8 mouse cellular contexts compared by ENCODE assay signal in the genomic region with DNA sequence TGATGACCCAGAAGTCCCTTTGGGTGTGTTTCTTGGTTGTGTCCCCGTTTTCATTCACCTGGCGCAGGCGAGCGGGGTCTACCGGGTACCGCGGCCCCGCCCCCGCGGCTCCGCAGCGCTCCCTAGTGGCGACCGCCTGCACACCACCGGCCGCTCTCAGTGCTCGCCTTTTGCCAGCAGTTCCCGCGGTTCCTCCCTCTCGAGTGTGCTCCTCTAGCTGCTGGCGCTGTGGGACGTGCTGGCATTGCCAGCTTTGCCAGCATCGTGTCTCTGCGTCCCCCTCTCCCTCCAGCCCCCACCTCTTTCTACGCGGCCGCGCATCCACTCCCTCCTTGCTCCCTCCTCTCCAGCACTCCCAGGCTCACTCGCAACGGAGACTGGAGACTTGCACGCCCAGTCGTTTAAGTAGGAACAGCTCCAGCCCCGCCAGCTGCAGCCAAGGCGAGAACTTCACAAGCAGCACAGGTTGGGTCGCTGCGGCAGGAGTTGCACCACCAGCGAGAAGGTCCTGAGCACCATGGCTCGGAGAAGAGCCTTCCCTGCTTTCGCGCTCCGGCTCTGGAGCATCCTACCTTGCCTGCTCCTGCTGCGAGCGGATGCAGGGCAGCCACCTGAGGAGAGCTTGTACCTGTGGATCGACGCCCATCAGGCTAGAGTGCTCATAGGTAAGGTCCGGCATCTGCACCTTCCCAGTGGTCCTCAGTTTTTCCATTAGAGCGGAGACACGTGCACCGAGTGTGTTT. TPM values are rescaled to one million over a fixed set of nuclear protein-coding genes. Genes with fewer than 3 reads are reported as not detected.
A peak's percentile ranks its signal among the peaks of the same experiment; 100 is the strongest.
DNase-seq lines count a peak whose midpoint lies in the region; ATAC-seq lines count a peak whose summit lies in the region.

Gene Wif1, plus strand, starts transcription at position 135 of the 743 bp plus-strand sequence.

- H3K4me2 ChIP-seq in hindbrain, embryonic 14.5 days (replicated peaks): peak within 1 kb of the TSS; percentile 90

- H3K4me3 ChIP-seq in hindbrain, embryonic 14.5 days (replicated peaks; ENCODE audit: low read length): peak within 1 kb of the TSS; percentile 43
- peak within 1 kb of the TSS; percentile 92 for H3K4me3 ChIP-seq in megakaryocyte, embryonic 14.5 days (replicated peaks)

- peak within 1 kb of the TSS; percentile 54 for H3K9ac ChIP-seq in hindbrain, embryonic 14.5 days

- peak; percentile 68 for DNase-seq in T-cell, adult 2 months (ENCODE audit: low spot score)
- DNase-seq in cerebellum, postnatal 14 days: peak; percentile 85 to 86
- peak; percentile 42 to 57 for DNase-seq in frontal cortex, postnatal 36 days (ENCODE audit: low spot score in 2 of 2)
- DNase-seq in hindbrain, embryonic 14.5 days (ENCODE audit: low spot score): peak; percentile 78
- peak; percentile 11 to 75 for DNase-seq in left cerebral cortex, postnatal 10 days (ENCODE audit: extremely low spot score in 1 of 2, low spot score in 2 of 2)
- peak; percentile 57 to 59 for DNase-seq in right cerebral cortex, adult 2 months (ENCODE audit: low spot score in 2 of 2)
- DNase-seq in urinary bladder, postnatal 25 days (ENCODE audit: low spot score): peak; percentile 81

- peaks cover 8% of the 10 kb centered on the region; the same call in 1 of the 2 replicates for H3K4me1 ChIP-seq in hindbrain, embryonic 14.5 days (replicated peaks; ENCODE audit: control insufficient read depth, insufficient read depth, low read length)
- peaks cover 22% of the 10 kb centered on the region for H3K4me1 ChIP-seq in megakaryocyte, embryonic 14.5 days

- H3K27ac ChIP-seq in hindbrain, embryonic 14.5 days: no peak within 1 kb of the TSS

- no peaks in the 10 kb centered on the region for H3K36me3 ChIP-seq in hindbrain, embryonic 14.5 days (replicated peaks; ENCODE audit: control insufficient read depth, insufficient read depth)
- H3K36me3 ChIP-seq in megakaryocyte, embryonic 14.5 days (replicated peaks; ENCODE audit: low read length): no peaks in the 10 kb centered on the region

- intact Hi-C loops in left cerebral cortex, postnatal 10 days (cut with DNase I): loop anchor here (5.0 kb wide), 2 partner anchors 97 to 223 kb away; no protein-coding TSS in a partner anchor

- WGBS in hindbrain, embryonic 14.5 days: under 1% methylated on average over 48 of the region's 49 CpGs

- peak; percentile 91 for ATAC-seq in hindbrain, embryonic 14.5 days (ENCODE audit: low FRiP score)

- peaks cover 37% of the 10 kb centered on the region for H3K27me3 ChIP-seq in hindbrain, embryonic 14.5 days (ENCODE audit: control insufficient read depth, insufficient read depth, low read length)
- peaks cover 44% of the 10 kb centered on the region for H3K27me3 ChIP-seq in megakaryocyte, embryonic 14.5 days (replicated peaks)

- no peaks in the 10 kb centered on the region for H3K9me3 ChIP-seq in hindbrain, embryonic 14.5 days (ENCODE audit: control insufficient read depth, low read length)
- no peaks in the 10 kb centered on the region for H3K9me3 ChIP-seq in megakaryocyte, embryonic 14.5 days

RNA-seq across cellular contexts. Expression of gene Wif1, which starts in this region (rescaled TPM):
- 6.1 and 7.4 TPM in 2 replicates for polyA plus RNA-seq in hindbrain, embryonic 14.5 days (2014; fragmentation: Nextera tagmentation; extraction: Ambion mirVana)
- total RNA-seq in left cerebral cortex, postnatal 10 days (2021): 1 to 10 TPM; 1.4 to 2.3 TPM
- polyA plus RNA-seq in megakaryocyte, embryonic 14.5 days (2012; ENCODE audit: insufficient read depth, low replicate concordance): not detected in 2 replicates
